Mouse (Mus musculus) kidney, adult 2 months (tissue): ENCODE results near the gene Hmgb3. TPM values are rescaled to one million over a fixed set of nuclear protein-coding genes. Genes with fewer than 3 reads are reported as not detected.

Source experiments
- DNase-seq: peaks from one replicate; pipeline ENCODE4 v3.0.0; 2021
- H3K27ac ChIP-seq: fragments of 200-500 bp; 2 replicates; pipeline ENCODE4 v1.5.1; 2012; ENCODE audit warnings: low read depth, low read length, control low read depth, inconsistent platforms; ENCODE audit not compliant: insufficient read depth
- H3K27me3 ChIP-seq: fragments of 200-500 bp; replicated peaks from 2 replicates; pipeline ENCODE4 v1.6.1; 2012; ENCODE audit warnings: mild to moderate bottlenecking, moderate library complexity, low read length, inconsistent platforms; ENCODE audit not compliant: control insufficient read depth, insufficient read depth
- H3K36me3 ChIP-seq: fragments of 200-500 bp; 2 replicates; pipeline ENCODE4 v1.6.1; 2012; ENCODE audit warnings: mild to moderate bottlenecking, moderate library complexity, low read length, inconsistent platforms; ENCODE audit not compliant: control insufficient read depth, insufficient read depth
- H3K4me1 ChIP-seq: fragments of 200-500 bp; 2 replicates; pipeline ENCODE4 v1.6.1; 2011; ENCODE audit warnings: low read length; ENCODE audit not compliant: control insufficient read depth, insufficient read depth
- H3K4me3 ChIP-seq: fragments of 200-500 bp; 2 replicates; pipeline ENCODE4 v1.5.1; 2011; ENCODE audit warnings: mild to moderate bottlenecking, low read depth, low read length, control low read depth; ENCODE audit not compliant: insufficient read depth
- CTCF ChIP-seq: fragments of 200-500 bp; conservative IDR thresholded peaks from 2 replicates; pipeline ENCODE4 v1.5.1; 2011; ENCODE audit warnings: low read depth, mild to moderate bottlenecking, control low read depth, low read length, moderate library complexity, mixed read lengths; ENCODE audit not compliant: insufficient read depth, insufficient read length
- POLR2A ChIP-seq: fragments of 200-500 bp; IDR thresholded peaks from one replicate; pipeline ENCODE4 v1.6.1; 2011; ENCODE audit warnings: low read depth, low read length, control low read depth
- WGBS: fragments of 180-500 bp; shearing (Covaris S2); methylation state at CpG from one replicate; pipeline ENCODE4 v1.1.7; 2018; 5-methylcytosine and 5-hydroxymethylcytosine counted together
- polyA plus RNA-seq: library from polyadenylated mRNA; depleted of rRNA; stranded (reverse); fragments of >200 nt; gene quantifications from 2 replicates; pipeline ENCODE4 v1.2.3, GENCODE M21; 2012

The Hmgb3 gene
- polyA plus RNA-seq, 1 experiment = 17.0 TPM

GRCm38 (mm10) chrX:71556115-71556941 lies 610 bp downstream of the Hmgb3 start:
- peak overlapping the region; percentile 83 for H3K27ac ChIP-seq
- WGBS = under 1% methylated on average over 42 of the region's 112 CpGs

DNA sequence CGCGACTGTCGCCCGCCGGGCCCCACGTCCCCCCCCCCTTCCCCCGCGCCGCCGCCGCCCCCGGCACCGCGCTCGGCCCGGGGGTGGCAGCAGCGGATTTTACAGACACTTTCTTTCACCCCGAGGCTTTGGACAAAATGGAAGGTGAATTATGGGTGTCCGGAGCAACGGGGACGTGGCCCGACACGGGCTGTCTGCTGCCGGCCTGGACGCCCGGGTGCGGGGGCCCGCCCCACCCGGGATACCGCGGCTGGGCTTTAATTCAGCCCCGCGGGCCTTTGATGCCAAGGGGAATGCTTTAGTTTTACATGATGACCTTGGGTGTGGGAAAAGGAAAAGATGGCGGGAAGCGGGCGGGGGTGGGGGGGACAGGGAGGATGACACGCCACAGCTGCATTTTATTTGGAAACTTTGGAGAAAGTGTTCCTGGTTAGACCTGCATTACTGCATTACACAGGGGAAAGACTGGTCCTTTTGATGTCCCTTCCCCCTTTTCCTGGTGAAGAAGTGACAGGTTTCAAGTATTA lies 1.3 kb downstream of the Hmgb3 start:
- no peak overlapping the region; the same call in 1 of the 2 replicates for H3K27ac ChIP-seq
- WGBS = under 1% methylated on average over 35 of the region's 37 CpGs

More at GRCm38 (mm10) chrX:71556115-71556941, 610 bp downstream of the Hmgb3 start:
- no peaks in the 10 kb centered on the region for H3K36me3 ChIP-seq
- no peaks in the 10 kb centered on the region for H3K4me1 ChIP-seq
- TF ChIP-seq CTCF (no peak), POLR2A (no peak)
- no peaks in the 10 kb centered on the region for H3K27me3 ChIP-seq
- peak overlapping the region; percentile 92 for H3K4me3 ChIP-seq
- DNase-seq = peak; percentile 40

GRCm38 (mm10) chrX:71559336-71559735 lies 3.6 kb downstream of the Hmgb3 start:
- no peaks in the 10 kb centered on the region for H3K36me3 ChIP-seq
- TF ChIP-seq CTCF (no peak), POLR2A (no peak)
- no peak overlapping the region for H3K4me3 ChIP-seq
- no peaks in the 10 kb centered on the region for H3K27me3 ChIP-seq
- no peak for DNase-seq
- 70% methylated on average over 2 of the region's 2 CpGs for WGBS
- H3K27ac ChIP-seq = no peak overlapping the region
- no peaks in the 10 kb centered on the region for H3K4me1 ChIP-seq

More for the DNA sequence above, 1.3 kb downstream of the Hmgb3 start:
- H3K4me3 ChIP-seq = peak overlapping the region; percentile 92
- peak; percentile 3 for DNase-seq
- TF ChIP-seq CTCF (no peak), POLR2A (no peak)
- no peaks in the 10 kb centered on the region for H3K36me3 ChIP-seq
- H3K27me3 ChIP-seq = no peaks in the 10 kb centered on the region
- no peaks in the 10 kb centered on the region for H3K4me1 ChIP-seq

GRCm38 (mm10) chrX:71560796-71561195 lies 5.1 kb downstream of the Hmgb3 start:
- Histone ChIP-seq H3K4me3 (no peak overlapping the region), H3K4me1 (no peaks in the 10 kb centered on the region), H3K27me3 (no peaks in the 10 kb centered on the region), H3K27ac (no peak overlapping the region), H3K36me3 (no peaks in the 10 kb centered on the region)
- no peak for DNase-seq
- WGBS = 94% methylated on average over 1 of the region's 1 CpGs
- TF ChIP-seq POLR2A = no peak
- no peak for TF ChIP-seq CTCF

DNA sequence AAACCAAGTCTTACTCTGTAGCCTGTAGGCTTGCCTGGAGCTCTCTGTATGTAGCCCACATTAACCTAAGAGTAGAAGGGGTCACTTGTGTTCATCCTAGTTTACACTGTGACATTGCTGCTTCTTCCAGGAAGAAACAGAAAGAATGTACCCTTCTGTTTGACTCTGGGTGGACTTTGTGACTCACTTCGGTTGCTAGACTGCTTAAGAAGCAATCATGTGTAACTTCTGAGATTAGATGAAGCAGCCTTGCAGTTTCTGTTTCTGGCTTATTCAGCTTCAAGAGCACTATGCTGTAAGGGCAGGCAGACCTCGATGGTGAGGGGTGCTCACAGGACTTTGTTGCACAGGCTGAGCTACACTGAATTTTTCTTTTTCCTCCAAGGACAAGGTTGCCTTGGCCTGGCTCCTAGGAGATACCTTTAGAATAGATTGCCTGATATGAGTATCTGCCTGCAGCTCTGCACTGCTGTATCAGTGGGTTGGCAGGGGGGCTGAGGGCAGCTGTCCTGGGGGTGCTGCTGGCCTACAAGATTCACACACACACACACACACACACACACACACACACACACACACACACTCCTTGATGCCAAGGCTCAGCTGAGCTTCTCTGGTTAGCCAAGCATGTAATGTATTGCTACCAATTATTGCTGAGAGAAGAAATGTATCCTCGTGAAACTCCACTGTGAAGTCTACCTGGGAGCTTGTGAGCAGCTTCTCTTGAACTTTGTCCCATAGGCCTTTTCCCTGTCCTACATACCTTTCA lies 17.6 kb downstream of the Hmgb3 start:
- DNase-seq = peak; percentile 71
- H3K27me3 ChIP-seq = no peaks in the 10 kb centered on the region
- 22% methylated on average over 3 of the region's 3 CpGs for WGBS
- no peak overlapping the region for H3K4me3 ChIP-seq
- TF ChIP-seq CTCF (no peak), POLR2A (no peak)
- H3K27ac ChIP-seq = peak overlapping the region; percentile 78
- no peaks in the 10 kb centered on the region for H3K36me3 ChIP-seq
- peaks cover 8% of the 10 kb centered on the region; the same call in 1 of the 2 replicates for H3K4me1 ChIP-seq

DNA sequence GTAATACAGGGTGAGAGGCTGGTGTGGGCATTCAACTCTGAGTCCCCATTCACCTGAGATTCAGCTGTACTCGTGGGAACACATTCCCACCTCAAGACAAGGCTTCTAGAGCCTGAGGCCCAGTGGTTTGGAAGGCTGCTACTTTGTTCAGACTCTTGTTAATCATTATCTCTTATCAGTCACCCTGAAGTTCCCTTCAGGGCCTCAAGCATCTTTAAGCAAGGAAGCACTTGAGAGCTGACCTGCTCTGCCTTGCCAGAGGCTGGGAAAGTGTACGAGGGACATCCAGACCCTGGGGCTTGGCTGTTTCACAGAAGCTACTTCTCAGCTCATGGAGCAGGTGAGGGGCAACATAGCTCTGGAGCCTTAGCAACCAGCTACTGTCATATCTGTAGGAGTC lies 19.8 kb downstream of the Hmgb3 start:
- TF ChIP-seq CTCF (no peak), POLR2A (no peak)
- H3K4me3 ChIP-seq = no peak overlapping the region
- peaks cover 8% of the 10 kb centered on the region; the same call in 1 of the 2 replicates for H3K4me1 ChIP-seq
- no peaks in the 10 kb centered on the region for H3K27me3 ChIP-seq
- no peak overlapping the region for H3K27ac ChIP-seq
- H3K36me3 ChIP-seq = no peaks in the 10 kb centered on the region
- peak; percentile 2 for DNase-seq
- 36% methylated on average over 2 of the region's 2 CpGs for whole genome bisulfite sequencing
